Mouse (Mus musculus): ENCODE measurements around the gene Acvrl1.

Acvrl1 gene

DNA sequence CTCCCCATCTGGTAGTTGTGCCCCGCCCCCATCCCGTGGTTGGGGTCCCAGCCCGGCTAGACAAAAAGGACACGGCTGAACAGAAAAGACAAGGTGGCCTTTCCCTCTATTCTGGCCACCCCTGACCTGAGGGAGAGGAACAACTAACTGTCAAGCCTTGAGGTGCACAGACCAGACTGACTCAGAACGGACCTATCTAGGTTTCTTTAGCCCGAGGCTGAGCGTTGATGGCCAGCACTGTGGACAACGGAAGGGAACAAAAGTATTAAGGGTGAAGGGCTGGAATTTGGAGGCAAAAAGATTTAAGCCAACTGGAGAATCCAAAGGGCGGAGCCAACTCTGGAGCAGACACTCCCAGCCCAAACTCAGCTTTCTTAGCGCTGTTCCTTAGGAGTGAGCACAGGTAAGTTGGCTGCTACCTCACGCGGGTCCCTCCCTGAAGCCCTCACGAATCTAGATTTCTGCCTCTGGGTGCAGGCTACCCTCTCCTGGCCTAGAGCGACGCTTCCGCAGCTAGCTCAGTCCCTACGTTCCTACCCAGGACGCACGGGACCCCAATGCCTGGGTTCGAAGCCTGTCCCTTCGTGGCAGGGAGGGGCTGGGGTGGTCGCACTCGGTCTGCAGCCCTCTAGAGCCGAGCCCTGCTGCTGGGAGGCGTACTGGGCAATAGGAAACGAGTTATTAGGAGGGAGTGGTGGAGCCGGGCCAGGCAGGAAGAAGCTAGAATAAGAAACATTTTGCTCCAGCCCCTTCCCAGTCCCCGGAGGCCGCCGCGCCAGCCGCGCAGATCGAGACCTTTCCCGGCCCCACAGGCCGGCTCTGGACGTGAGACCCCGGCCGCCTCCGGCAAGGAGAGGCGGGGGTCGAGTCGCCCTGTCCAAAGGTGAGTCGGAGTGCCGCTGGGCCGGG is at the start of gene Acvrl1:
Gene Acvrl1, plus strand, starts transcription at position 342 of the 909 bp plus-strand sequence.
- DNase-seq (ENCODE audit: low spot score): no peak

DNA sequence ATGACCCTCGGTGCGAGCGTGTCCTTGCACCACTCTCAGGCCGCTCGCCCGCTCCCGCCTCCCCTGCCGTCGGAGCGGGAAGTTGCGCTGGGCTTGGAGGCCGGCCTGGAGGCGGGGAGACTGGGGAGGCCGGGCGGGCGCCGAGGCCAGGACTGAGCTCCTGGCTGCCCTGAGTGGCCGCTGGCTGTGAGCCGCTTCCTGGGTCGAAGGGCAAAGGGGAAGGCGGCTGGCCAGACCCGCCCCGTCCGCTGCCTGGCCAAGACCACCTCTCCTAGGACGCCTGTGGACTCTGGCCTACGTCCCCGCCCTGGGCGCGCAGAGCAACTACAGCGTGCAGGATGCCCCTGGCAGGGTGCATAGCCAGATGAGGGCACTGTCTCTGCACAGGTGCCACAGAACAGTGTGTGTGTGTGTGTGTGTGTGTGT is 49.6 kb upstream of the Acvrl1 start:
- DNase-seq (ENCODE audit: low spot score): peak; percentile 94

DNA sequence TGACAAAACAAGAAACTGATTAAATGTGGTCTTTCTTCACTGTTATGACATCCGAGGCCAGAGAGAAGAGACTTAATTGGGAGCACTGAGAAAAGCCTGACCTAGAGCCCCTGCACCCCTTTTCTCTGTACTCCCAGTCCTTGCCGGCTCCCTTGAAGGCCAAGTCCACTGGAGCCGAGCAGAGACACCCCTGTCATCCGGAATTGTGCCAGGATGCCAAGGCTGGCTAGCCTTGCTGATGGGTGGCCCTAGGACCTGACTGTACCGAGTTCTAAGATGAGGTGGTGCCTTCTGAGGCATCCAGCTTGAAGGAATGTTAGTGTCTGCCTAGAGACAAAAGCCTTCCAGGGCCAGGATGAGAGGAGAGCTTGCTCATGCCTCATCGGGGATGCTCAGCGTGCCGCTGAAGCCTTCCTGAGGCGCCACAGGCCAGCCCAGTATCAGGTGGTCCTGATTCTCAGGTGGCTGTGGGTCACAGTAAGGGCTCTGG is 48.2 kb upstream of the Acvrl1 start:
- no peak for DNase-seq (ENCODE audit: low spot score)

- no peak for DNase-seq (ENCODE audit: low spot score)
Measured at GRCm38 (mm10) chr15:101081035-101081548, 47.2 kb upstream of the Acvrl1 start.

DNA sequence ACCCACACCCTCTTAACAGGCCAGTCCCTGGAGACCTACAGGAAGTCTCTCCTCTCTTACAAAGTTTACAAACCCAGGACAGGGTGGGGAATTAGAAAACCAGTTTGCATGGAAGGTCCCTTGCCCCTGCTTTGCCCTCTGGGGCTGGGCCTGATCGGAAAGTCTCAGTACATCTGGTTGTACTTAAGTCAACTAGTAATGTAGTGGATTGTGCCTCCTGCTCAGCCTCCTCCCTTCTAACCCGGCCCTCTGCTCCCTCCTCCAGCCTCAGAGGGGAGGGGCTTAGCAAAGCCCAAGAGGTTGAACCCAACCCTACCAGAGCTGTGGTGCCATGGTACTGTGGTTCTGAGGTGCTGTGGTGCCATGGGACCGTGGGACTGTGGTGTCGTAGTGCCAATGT is 46.1 kb upstream of the Acvrl1 start:
- no peak for DNase-seq (ENCODE audit: low spot score)

DNA sequence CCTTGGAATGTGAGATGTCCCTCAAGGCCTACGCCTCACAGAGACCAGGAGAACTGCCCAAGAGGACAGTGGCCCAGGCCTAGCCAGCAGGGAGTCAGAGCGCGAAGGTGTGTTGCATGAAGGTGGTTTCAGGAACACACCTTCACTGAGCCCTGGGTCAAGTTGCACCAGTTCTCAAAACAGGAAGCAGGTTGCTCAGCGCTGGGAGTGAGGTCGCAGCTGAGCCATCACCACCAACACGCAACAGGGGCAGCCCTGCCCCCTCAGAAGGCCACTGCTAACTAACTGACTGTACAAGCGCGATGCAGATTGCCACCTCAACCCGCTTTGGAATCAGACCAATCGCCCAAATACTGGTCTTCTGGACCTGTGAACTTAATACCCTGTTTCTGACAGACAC is 43.8 kb upstream of the Acvrl1 start:
- DNase-seq (ENCODE audit: low spot score): no peak

DNA sequence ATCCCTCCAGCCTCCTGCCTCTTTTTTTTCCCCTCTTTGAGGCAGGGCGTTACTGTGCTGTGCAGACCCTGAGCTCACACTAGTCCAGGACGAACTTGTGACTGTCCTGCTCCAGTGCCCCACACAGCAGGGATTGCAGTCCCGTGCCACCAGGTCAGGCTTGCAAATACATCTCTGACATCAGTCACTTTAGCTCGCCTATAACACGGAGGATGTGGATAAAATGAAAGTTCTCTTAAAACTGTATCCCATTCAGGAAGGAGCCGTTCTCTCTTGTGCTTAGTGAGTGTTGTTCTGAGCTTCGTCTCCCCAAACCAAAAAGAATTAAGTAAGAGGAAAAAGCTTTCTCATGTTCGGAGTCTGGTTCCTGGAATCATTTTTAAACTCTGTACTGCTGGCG is 41.9 kb upstream of the Acvrl1 start:
- DNase-seq (ENCODE audit: low spot score): no peak

DNA sequence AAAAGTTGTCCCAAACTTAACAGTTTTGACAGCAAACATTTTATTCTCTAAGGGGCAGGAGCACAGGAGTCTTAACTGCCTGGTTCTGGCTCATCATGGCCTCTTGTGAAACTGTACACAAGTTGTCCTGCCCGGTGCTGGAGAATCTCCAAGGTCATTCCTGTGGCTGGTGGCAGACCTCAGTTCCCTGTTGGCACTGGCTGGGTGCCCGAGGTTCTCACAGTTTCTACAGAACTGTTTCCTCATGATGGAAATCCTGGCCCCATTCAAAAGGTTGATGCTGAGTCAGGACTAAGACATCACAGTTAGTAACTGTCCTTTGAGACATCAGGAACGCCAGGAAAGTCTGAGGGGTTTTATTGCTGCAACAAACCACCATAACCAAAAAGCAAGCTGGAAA is 41.4 kb upstream of the Acvrl1 start:
- DNase-seq (ENCODE audit: low spot score): no peak

DNA sequence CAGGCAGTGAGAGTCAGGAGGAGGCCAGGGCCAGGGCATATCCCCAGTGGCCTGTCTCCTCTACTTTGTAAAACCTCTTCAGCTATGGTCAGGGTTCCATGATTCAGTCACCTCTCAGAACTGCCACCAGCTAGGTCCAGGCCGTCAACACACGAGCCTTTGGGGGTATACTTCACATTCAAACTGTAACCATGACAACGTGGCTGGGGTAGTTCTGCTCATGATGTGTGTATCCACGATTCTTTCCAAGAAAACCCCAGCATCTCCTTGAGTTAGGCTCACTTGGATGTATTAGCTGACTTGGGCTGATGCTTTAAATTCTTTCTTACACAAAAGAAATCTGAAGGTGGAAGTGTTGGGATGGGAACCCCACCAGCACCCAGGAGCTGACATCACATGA is 40.0 kb upstream of the Acvrl1 start:
- no peak for DNase-seq (ENCODE audit: low spot score)

- DNase-seq (ENCODE audit: low spot score): no peak
Measured at GRCm38 (mm10) chr15:101091551-101091950, 36.8 kb upstream of the Acvrl1 start.

- peak; percentile 71 for DNase-seq (ENCODE audit: low spot score)
Measured at GRCm38 (mm10) chr15:101092121-101092828, 36.0 kb upstream of the Acvrl1 start.

- DNase-seq (ENCODE audit: low spot score): peak; percentile 98
Measured at GRCm38 (mm10) chr15:101092829-101093648, 35.3 kb upstream of the Acvrl1 start.

GRCm38 (mm10) chr15:101093988-101094387 is 34.3 kb upstream of the Acvrl1 start:
- DNase-seq (ENCODE audit: low spot score): peak; percentile 88

DNA sequence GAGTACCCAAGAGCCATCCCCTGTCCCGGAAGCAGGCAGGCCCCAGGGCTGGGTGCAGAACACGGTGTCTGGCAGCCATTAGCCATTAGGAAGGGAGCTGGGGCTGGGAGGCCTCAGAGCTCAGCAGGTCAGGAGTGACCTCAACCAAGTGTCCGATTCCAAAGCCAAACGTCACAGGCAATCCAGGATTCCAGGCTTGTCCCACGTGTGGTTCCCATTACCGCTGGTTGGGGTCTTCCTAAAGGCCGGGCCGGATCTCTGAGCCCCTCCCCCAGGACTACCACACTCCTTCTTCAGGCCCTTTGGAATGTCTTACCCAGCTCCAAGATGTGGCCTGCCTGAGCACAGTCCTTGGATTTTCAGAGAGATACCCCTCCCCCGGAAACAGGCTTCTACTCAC is 33.3 kb upstream of the Acvrl1 start:
- DNase-seq (ENCODE audit: low spot score): no peak

DNA sequence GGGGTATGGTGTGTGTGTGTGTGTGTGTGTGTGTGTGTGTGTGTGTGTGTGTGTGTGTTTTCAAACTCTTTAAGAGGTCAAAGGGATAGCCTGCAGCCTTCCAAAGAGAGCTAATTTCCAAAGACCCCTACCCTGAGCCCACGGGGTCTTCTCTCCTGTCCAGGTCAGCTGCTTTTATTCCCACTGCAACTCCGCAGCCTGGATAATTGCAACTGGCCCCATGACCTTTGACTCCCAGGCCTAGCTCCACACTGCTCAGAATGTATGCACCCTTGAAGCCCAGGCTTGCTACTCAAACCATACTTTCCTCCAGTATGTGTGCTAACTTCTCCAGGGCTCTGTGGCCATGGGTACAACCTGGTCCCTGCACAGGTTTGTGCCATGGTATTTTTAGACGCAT is 32.9 kb upstream of the Acvrl1 start:
- no peak for DNase-seq (ENCODE audit: low spot score)

GRCm38 (mm10) chr15:101097985-101098651 is 30.2 kb upstream of the Acvrl1 start:
- peak; percentile 92 for DNase-seq (ENCODE audit: low spot score)

- no peak for DNase-seq (ENCODE audit: low spot score)
Measured at GRCm38 (mm10) chr15:101100996-101101395, 27.3 kb upstream of the Acvrl1 start.

DNA sequence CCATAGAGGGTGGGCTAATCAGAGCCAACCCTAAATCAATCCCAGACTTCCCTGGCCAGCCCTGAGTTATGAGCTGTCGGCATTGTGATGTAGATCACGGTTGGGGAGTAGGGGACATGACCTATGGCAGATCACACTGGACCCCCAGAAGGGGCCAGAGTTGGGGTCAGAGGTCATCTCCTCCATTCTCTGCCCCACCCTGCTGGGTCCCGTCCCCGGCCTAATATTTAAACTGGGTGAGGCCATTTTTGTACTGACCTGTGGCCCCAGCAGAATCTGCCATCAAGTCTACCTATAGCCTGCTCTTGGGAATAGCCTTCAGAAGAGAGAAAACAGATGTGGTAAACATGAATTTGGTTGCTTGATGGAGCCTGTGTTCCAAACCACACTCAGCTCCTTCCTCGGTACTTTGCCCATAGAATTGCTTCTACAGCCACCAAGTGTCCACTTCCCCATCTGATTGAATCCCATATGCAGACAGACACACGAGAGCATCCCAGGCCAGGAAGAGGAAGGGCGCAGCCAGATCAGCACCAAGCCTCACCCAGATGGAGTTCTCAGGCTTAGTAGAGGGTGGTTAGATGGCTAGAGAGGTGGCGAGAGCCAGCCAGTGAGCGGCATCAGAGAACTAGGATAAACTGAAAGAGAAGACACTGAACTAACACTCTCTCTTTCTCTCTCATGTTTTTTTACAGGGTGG is 24.6 kb upstream of the Acvrl1 start:
- DNase-seq (ENCODE audit: low spot score): no peak

DNA sequence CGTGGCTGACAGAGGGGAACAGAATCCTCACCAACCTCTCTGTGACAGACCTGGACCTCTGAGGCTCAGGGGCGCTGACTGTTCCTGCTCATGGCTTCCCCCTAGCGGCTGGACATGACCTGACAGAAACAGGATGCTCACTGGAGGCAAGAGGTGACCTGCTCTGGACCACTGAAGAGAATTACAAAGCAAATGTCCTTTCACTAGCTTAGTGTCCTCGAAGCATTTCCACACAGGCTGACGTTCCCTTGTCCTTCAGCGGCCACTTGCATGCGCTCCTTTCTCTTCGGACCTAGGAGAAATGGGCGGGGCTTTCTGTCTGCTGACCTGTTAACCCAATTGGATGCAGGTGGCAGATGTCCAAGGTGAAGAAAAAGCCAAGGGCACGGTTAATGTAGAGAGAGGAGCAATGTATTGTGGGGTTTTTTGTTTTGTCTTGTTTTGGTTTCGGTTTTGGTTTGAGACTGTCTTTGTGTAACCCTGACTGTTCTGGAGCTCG is 22.8 kb upstream of the Acvrl1 start:
- DNase-seq (ENCODE audit: low spot score): peak; percentile 95

DNA sequence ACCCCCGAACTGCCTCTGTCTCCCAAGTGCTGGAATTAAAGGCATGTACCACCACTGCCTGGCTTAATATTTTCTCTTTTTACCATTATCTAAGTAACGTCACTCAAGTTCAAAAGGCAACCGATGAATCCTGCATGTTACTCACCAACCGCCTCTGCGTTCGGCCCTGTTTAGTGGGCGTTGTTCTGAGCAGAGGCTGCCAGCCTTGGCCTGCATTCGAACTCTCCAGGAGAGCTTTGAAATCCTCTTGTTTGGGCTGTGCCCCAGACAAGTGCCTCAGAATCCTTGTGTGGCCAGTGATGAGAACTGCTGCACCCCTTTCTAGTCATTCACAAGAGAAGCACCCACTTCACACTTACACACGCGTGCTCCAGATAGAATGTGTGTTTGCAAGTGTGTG is 22.3 kb upstream of the Acvrl1 start:
- no peak for DNase-seq (ENCODE audit: low spot score)

All from MN1 (cell line).